Mouse (Mus musculus): Measurements from ENCODE around the gene Lrig3. TPM values are rescaled to one million over a fixed set of nuclear protein-coding genes. Genes with fewer than 3 reads are reported as not detected.

Gene Lrig3
- polyA plus RNA-seq, 1 experiment: 8.0 TPM

GRCm38 (mm10) chr10:125973726-125974125 is 7.8 kb downstream of the Lrig3 start:
- Histone ChIP-seq H3ac (ENCODE audit: control insufficient read depth, insufficient read length, low read depth) (no peak overlapping the region), H3K79me3 (ENCODE audit: low read depth) (peaks cover 32% of the 10 kb centered on the region), H3K27me3 (ENCODE audit: control insufficient read depth, insufficient read depth, insufficient read length) (no peaks in the 10 kb centered on the region), H3K79me2 (ENCODE audit: control insufficient read depth, insufficient read depth) (peaks cover 61% of the 10 kb centered on the region), H3K36me3 (ENCODE audit: control insufficient read depth, insufficient read depth) (peaks cover 11% of the 10 kb centered on the region), H3K4me3 (ENCODE audit: insufficient read depth, poor library complexity, severe bottlenecking) (no peak overlapping the region)
- TF ChIP-seq USF1 (IDR thresholded peaks at IDR 0.05; ENCODE audit: low read depth): no peak
- TF ChIP-seq CTCF (IDR thresholded peaks at IDR 0.05; ENCODE audit: control insufficient read depth, insufficient read depth, insufficient read length): no peak
- no peak for TF ChIP-seq MYOG (IDR thresholded peaks at IDR 0.05; ENCODE audit: control insufficient read depth, extremely low read depth, insufficient read length)
- no peak for TF ChIP-seq FOSL1 (IDR thresholded peaks at IDR 0.05; ENCODE audit: insufficient read depth, low read length, poor library complexity, severe bottlenecking)
- no peak for TF ChIP-seq CEBPB (IDR thresholded peaks at IDR 0.05; ENCODE audit: low read depth)
- no peak for TF ChIP-seq MAX (IDR thresholded peaks at IDR 0.05)
- TF ChIP-seq MYOD1 (IDR thresholded peaks at IDR 0.05; ENCODE audit: control insufficient read depth, insufficient read length, low read depth): no peak

- Histone ChIP-seq H3K79me2 (ENCODE audit: control insufficient read depth, insufficient read depth) (peaks cover 66% of the 10 kb centered on the region), H3K4me3 (ENCODE audit: insufficient read depth, poor library complexity, severe bottlenecking) (no peak overlapping the region), H3K79me3 (ENCODE audit: low read depth) (peaks cover 13% of the 10 kb centered on the region), H3ac (ENCODE audit: control insufficient read depth, insufficient read length, low read depth) (no peak overlapping the region), H3K36me3 (ENCODE audit: control insufficient read depth, insufficient read depth) (peaks cover 8% of the 10 kb centered on the region), H3K27me3 (ENCODE audit: control insufficient read depth, insufficient read depth, insufficient read length) (no peaks in the 10 kb centered on the region)
- TF ChIP-seq MYOG (IDR thresholded peaks at IDR 0.05; ENCODE audit: control insufficient read depth, extremely low read depth, insufficient read length) (no peak), USF1 (IDR thresholded peaks at IDR 0.05; ENCODE audit: low read depth) (no peak), FOSL1 (IDR thresholded peaks at IDR 0.05; ENCODE audit: insufficient read depth, low read length, poor library complexity, severe bottlenecking) (no peak), MYOD1 (IDR thresholded peaks at IDR 0.05; ENCODE audit: control insufficient read depth, insufficient read length, low read depth) (no peak), MAX (IDR thresholded peaks at IDR 0.05) (no peak), CTCF (IDR thresholded peaks at IDR 0.05; ENCODE audit: control insufficient read depth, insufficient read depth, insufficient read length) (no peak), CEBPB (IDR thresholded peaks at IDR 0.05; ENCODE audit: low read depth) (no peak)
Measured at GRCm38 (mm10) chr10:125981938-125982337, 16.0 kb downstream of the Lrig3 start.

GRCm38 (mm10) chr10:125984473-125985035 is 18.6 kb downstream of the Lrig3 start:
- Histone ChIP-seq H3K27me3 (ENCODE audit: control insufficient read depth, insufficient read depth, insufficient read length) (no peaks in the 10 kb centered on the region), H3K4me3 (ENCODE audit: insufficient read depth, poor library complexity, severe bottlenecking) (no peak overlapping the region), H3K79me3 (ENCODE audit: low read depth) (peaks cover 21% of the 10 kb centered on the region), H3K36me3 (ENCODE audit: control insufficient read depth, insufficient read depth) (peaks cover 11% of the 10 kb centered on the region), H3K79me2 (ENCODE audit: control insufficient read depth, insufficient read depth) (peaks cover 65% of the 10 kb centered on the region), H3ac (ENCODE audit: control insufficient read depth, insufficient read length, low read depth) (no peak overlapping the region)
- no peak for TF ChIP-seq FOSL1 (IDR thresholded peaks at IDR 0.05; ENCODE audit: insufficient read depth, low read length, poor library complexity, severe bottlenecking)
- TF ChIP-seq USF1 (IDR thresholded peaks at IDR 0.05; ENCODE audit: low read depth): no peak
- no peak for TF ChIP-seq CEBPB (IDR thresholded peaks at IDR 0.05; ENCODE audit: low read depth)
- no peak for TF ChIP-seq MYOD1 (IDR thresholded peaks at IDR 0.05; ENCODE audit: control insufficient read depth, insufficient read length, low read depth)
- no peak for TF ChIP-seq MYOG (IDR thresholded peaks at IDR 0.05; ENCODE audit: control insufficient read depth, extremely low read depth, insufficient read length)
- TF ChIP-seq CTCF (IDR thresholded peaks at IDR 0.05; ENCODE audit: control insufficient read depth, insufficient read depth, insufficient read length): no peak
- TF ChIP-seq MAX (IDR thresholded peaks at IDR 0.05): no peak

- TF ChIP-seq CEBPB (IDR thresholded peaks at IDR 0.05; ENCODE audit: low read depth): no peak
- no peak for TF ChIP-seq MAX (IDR thresholded peaks at IDR 0.05)
- no peak for TF ChIP-seq USF1 (IDR thresholded peaks at IDR 0.05; ENCODE audit: low read depth)
- H3ac ChIP-seq (ENCODE audit: control insufficient read depth, insufficient read length, low read depth): no peak overlapping the region
- H3K4me3 ChIP-seq (ENCODE audit: insufficient read depth, poor library complexity, severe bottlenecking): no peak overlapping the region
- H3K79me3 ChIP-seq (ENCODE audit: low read depth): peaks cover 18% of the 10 kb centered on the region
- H3K36me3 ChIP-seq (ENCODE audit: control insufficient read depth, insufficient read depth): peaks cover 11% of the 10 kb centered on the region
- peaks cover 71% of the 10 kb centered on the region for H3K79me2 ChIP-seq (ENCODE audit: control insufficient read depth, insufficient read depth)
- no peaks in the 10 kb centered on the region for H3K27me3 ChIP-seq (ENCODE audit: control insufficient read depth, insufficient read depth, insufficient read length)
Measured at GRCm38 (mm10) chr10:125985795-125986194, 19.8 kb downstream of the Lrig3 start.

GRCm38 (mm10) chr10:125986443-125986842 is 20.5 kb downstream of the Lrig3 start:
- TF ChIP-seq MYOG (IDR thresholded peaks at IDR 0.05; ENCODE audit: control insufficient read depth, extremely low read depth, insufficient read length) (no peak), FOSL1 (IDR thresholded peaks at IDR 0.05; ENCODE audit: insufficient read depth, low read length, poor library complexity, severe bottlenecking) (no peak), CEBPB (IDR thresholded peaks at IDR 0.05; ENCODE audit: low read depth) (no peak), MAX (IDR thresholded peaks at IDR 0.05) (no peak), CTCF (IDR thresholded peaks at IDR 0.05; ENCODE audit: control insufficient read depth, insufficient read depth, insufficient read length) (no peak), MYOD1 (IDR thresholded peaks at IDR 0.05; ENCODE audit: control insufficient read depth, insufficient read length, low read depth) (no peak), USF1 (IDR thresholded peaks at IDR 0.05; ENCODE audit: low read depth) (no peak)
- Histone ChIP-seq H3K27me3 (ENCODE audit: control insufficient read depth, insufficient read depth, insufficient read length) (no peaks in the 10 kb centered on the region), H3K79me2 (ENCODE audit: control insufficient read depth, insufficient read depth) (peaks cover 77% of the 10 kb centered on the region), H3K36me3 (ENCODE audit: control insufficient read depth, insufficient read depth) (peaks cover 11% of the 10 kb centered on the region), H3K4me3 (ENCODE audit: insufficient read depth, poor library complexity, severe bottlenecking) (no peak overlapping the region), H3ac (ENCODE audit: control insufficient read depth, insufficient read length, low read depth) (no peak overlapping the region), H3K79me3 (ENCODE audit: low read depth) (peaks cover 22% of the 10 kb centered on the region)

DNA sequence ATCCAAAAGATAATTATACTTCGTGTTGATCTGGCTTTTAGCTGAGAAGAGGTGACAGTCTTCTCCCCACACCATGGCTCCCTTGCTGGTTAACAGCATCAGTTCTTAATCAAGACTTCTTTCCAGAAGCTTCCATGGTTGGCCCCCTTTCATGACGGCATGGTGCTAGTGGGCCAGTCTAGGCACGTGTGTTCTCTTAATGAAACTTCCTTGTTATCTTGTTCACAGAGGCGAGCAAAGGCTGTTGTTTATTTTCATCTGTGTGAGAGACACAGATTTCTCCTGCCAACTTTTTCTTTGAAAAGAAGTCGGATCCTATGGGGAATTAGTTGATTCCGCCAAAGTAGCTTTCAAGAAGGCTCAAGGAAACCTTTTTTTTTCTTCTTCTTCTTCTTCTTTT is 21.3 kb downstream of the Lrig3 start:
- peaks cover 9% of the 10 kb centered on the region for H3K36me3 ChIP-seq (ENCODE audit: control insufficient read depth, insufficient read depth)
- H3K4me3 ChIP-seq (ENCODE audit: insufficient read depth, poor library complexity, severe bottlenecking): no peak overlapping the region
- H3K79me3 ChIP-seq (ENCODE audit: low read depth): peaks cover 24% of the 10 kb centered on the region
- H3K27me3 ChIP-seq (ENCODE audit: control insufficient read depth, insufficient read depth, insufficient read length): no peaks in the 10 kb centered on the region
- H3K79me2 ChIP-seq (ENCODE audit: control insufficient read depth, insufficient read depth): peaks cover 86% of the 10 kb centered on the region
- no peak for TF ChIP-seq CEBPB (IDR thresholded peaks at IDR 0.05; ENCODE audit: low read depth)
- no peak for TF ChIP-seq USF1 (IDR thresholded peaks at IDR 0.05; ENCODE audit: low read depth)
- no peak for TF ChIP-seq MYOD1 (IDR thresholded peaks at IDR 0.05; ENCODE audit: control insufficient read depth, insufficient read length, low read depth)
- H3ac ChIP-seq (ENCODE audit: control insufficient read depth, insufficient read length, low read depth): no peak overlapping the region
